Mouse (Mus musculus) forebrain, embryonic 13.5 days (tissue): ENCODE data around the gene Tedc1. TPM values are rescaled to one million over a fixed set of nuclear protein-coding genes. Genes with fewer than 3 reads are reported as not detected.
A peak's percentile ranks its signal among the peaks of the same experiment; 100 is the strongest.

ENCODE experiments used
- ATAC-seq: fragments of 200-750 bp; cut with Nextera tagmentation; 2 replicates; pipeline ENCODE4 v1.8.0; 2017
- H3K27ac ChIP-seq: fragments of 300-500 bp; sonication (generic); 2 replicates; pipeline ENCODE4 v1.5.1; 2015; ENCODE audit warnings: inconsistent platforms, mild to moderate bottlenecking, moderate library complexity
- H3K27me3 ChIP-seq: fragments of 300-500 bp; sonication (generic); 2 replicates; pipeline ENCODE4 v1.6.1; 2015; ENCODE audit warnings: mild to moderate bottlenecking, inconsistent platforms
- H3K36me3 ChIP-seq: fragments of 300-500 bp; sonication (generic); 2 replicates; pipeline ENCODE4 v1.6.1; 2015; ENCODE audit warnings: mild to moderate bottlenecking, inconsistent platforms; ENCODE audit not compliant: poor library complexity, severe bottlenecking
- H3K4me1 ChIP-seq: fragments of 300-500 bp; sonication (generic); 2 replicates; pipeline ENCODE4 v1.6.1; 2015; ENCODE audit warnings: inconsistent platforms
- H3K4me2 ChIP-seq: fragments of 300-500 bp; sonication (generic); 2 replicates; pipeline ENCODE4 v1.6.1; 2015; ENCODE audit warnings: inconsistent platforms, mild to moderate bottlenecking, moderate library complexity
- H3K4me3 ChIP-seq: fragments of 300-500 bp; sonication (generic); 2 replicates; pipeline ENCODE4 v1.5.1; 2015; ENCODE audit warnings: mild to moderate bottlenecking, inconsistent platforms
- H3K9ac ChIP-seq: fragments of 300-500 bp; sonication (generic); 2 replicates; pipeline ENCODE4 v1.6.1; 2015; ENCODE audit warnings: mild to moderate bottlenecking, inconsistent platforms
- H3K9me3 ChIP-seq: fragments of 300-500 bp; sonication (generic); replicated peaks from 2 replicates; pipeline ENCODE4 v1.6.1; 2016; ENCODE audit warnings: inconsistent platforms
- WGBS: fragments of 180-500 bp; shearing (Covaris S2); methylation state at CpG from one replicate; pipeline ENCODE4 v1.1.7; 2015; 5-methylcytosine and 5-hydroxymethylcytosine counted together
- polyA plus RNA-seq: library from polyadenylated mRNA; unstranded; fragments of >200 nt; fragmentation: Nextera tagmentation; extraction: Ambion mirVana; gene quantifications from 2 replicates; pipeline ENCODE4 v1.2.1, GENCODE M21; 2015

The Tedc1 gene
- polyA plus RNA-seq, 1 experiment from 2014 or later, result 32.2 TPM

- H3K9me3 ChIP-seq, result no peaks in the 10 kb centered on the region
- peaks cover 100% of the 10 kb centered on the region for H3K36me3 ChIP-seq
- H3K4me3 ChIP-seq, result no peak overlapping the region
- no peak overlapping the region; the same call in 1 of the 2 replicates for H3K27ac ChIP-seq
- ATAC-seq, result no peak
- peaks cover 1% of the 10 kb centered on the region for H3K4me1 ChIP-seq
- 94% methylated on average over 9 of the region's 9 CpGs for WGBS
- no peaks in the 10 kb centered on the region for H3K27me3 ChIP-seq
- H3K4me2 ChIP-seq, result no peak overlapping the region
- no peak overlapping the region for H3K9ac ChIP-seq
These were observed 23.0 kb upstream of the Tedc1 start for GRCm38 (mm10) chr12:113133260-113133659.

- Histone ChIP-seq H3K4me2 (no peak overlapping the region), H3K4me1 (peaks cover 8% of the 10 kb centered on the region), H3K36me3 (peaks cover 99% of the 10 kb centered on the region), H3K4me3 (no peak overlapping the region), H3K27me3 (no peaks in the 10 kb centered on the region), H3K27ac (no peak overlapping the region), H3K9ac (no peak overlapping the region), H3K9me3 (no peaks in the 10 kb centered on the region)
- ATAC-seq, result no peak
- WGBS, result 82% methylated on average over 5 of the region's 5 CpGs
These were observed 22.3 kb upstream of the Tedc1 start for GRCm38 (mm10) chr12:113133861-113134403.

- 92% methylated on average over 4 of the region's 4 CpGs for WGBS
- no peak overlapping the region for H3K4me2 ChIP-seq
These were observed 21.7 kb upstream of the Tedc1 start for GRCm38 (mm10) chr12:113134502-113134901.

GRCm38 (mm10) chr12:113135401-113135800 is 20.8 kb upstream of the Tedc1 start:
- H3K4me3 ChIP-seq, result no peak overlapping the region
- peaks cover 84% of the 10 kb centered on the region for H3K36me3 ChIP-seq
- no peak overlapping the region for H3K4me2 ChIP-seq
- WGBS, result 86% methylated on average over 7 of the region's 7 CpGs
- ATAC-seq, result no peak
- H3K27me3 ChIP-seq, result no peaks in the 10 kb centered on the region
- H3K9ac ChIP-seq, result no peak overlapping the region
- H3K4me1 ChIP-seq, result peaks cover 17% of the 10 kb centered on the region
- no peaks in the 10 kb centered on the region for H3K9me3 ChIP-seq
- H3K27ac ChIP-seq, result no peak overlapping the region

More at GRCm38 (mm10) chr12:113134502-113134901, 21.7 kb upstream of the Tedc1 start:
- Histone ChIP-seq H3K4me3 (no peak overlapping the region), H3K4me1 (peaks cover 13% of the 10 kb centered on the region), H3K27ac (no peak overlapping the region), H3K36me3 (peaks cover 93% of the 10 kb centered on the region), H3K9me3 (no peaks in the 10 kb centered on the region), H3K9ac (no peak overlapping the region), H3K27me3 (no peaks in the 10 kb centered on the region)
- no peak for ATAC-seq

- no peak overlapping the region for H3K4me2 ChIP-seq
- no peaks in the 10 kb centered on the region for H3K9me3 ChIP-seq
- no peak overlapping the region for H3K9ac ChIP-seq
- H3K27me3 ChIP-seq, result no peaks in the 10 kb centered on the region
- H3K27ac ChIP-seq, result no peak overlapping the region
- no peak for ATAC-seq
- no peak overlapping the region for H3K4me3 ChIP-seq
- peaks cover 72% of the 10 kb centered on the region for H3K36me3 ChIP-seq
- 83% methylated on average over 17 of the region's 17 CpGs for WGBS
- peaks cover 27% of the 10 kb centered on the region for H3K4me1 ChIP-seq
These were observed 19.7 kb upstream of the Tedc1 start for GRCm38 (mm10) chr12:113136492-113137020.

- H3K9ac ChIP-seq, result no peak overlapping the region
- peak overlapping the region; percentile 25; the same call in 1 of the 2 replicates for H3K27ac ChIP-seq
- no peaks in the 10 kb centered on the region for H3K27me3 ChIP-seq
- H3K36me3 ChIP-seq, result peaks cover 63% of the 10 kb centered on the region
- H3K4me1 ChIP-seq, result peaks cover 37% of the 10 kb centered on the region
- no peak overlapping the region for H3K4me3 ChIP-seq
- 92% methylated on average over 18 of the region's 18 CpGs for WGBS
- H3K9me3 ChIP-seq, result no peaks in the 10 kb centered on the region
- ATAC-seq, result no peak
- H3K4me2 ChIP-seq, result no peak overlapping the region
These were observed 18.7 kb upstream of the Tedc1 start for GRCm38 (mm10) chr12:113137260-113138213.

- Histone ChIP-seq H3K27ac (peak overlapping the region; percentile 91), H3K36me3 (peaks cover 57% of the 10 kb centered on the region), H3K9ac (0 out of 2 replicates have a peak overlapping the region, but pooled peaks have one; percentile 82)
These were observed 17.9 kb upstream of the Tedc1 start for GRCm38 (mm10) chr12:113138291-113138690.

GRCm38 (mm10) chr12:113138901-113139864 is 17.0 kb upstream of the Tedc1 start:
- Histone ChIP-seq H3K9ac (peak overlapping the region; percentile 82), H3K4me3 (peak overlapping the region; percentile 66), H3K27me3 (no peaks in the 10 kb centered on the region), H3K36me3 (peaks cover 57% of the 10 kb centered on the region), H3K9me3 (no peaks in the 10 kb centered on the region), H3K4me2 (peak overlapping the region; percentile 84), H3K27ac (peak overlapping the region; percentile 91), H3K4me1 (peaks cover 48% of the 10 kb centered on the region)
- WGBS, result 22% methylated on average over 11 of the region's 11 CpGs
- ATAC-seq, result peak; percentile 1

More at GRCm38 (mm10) chr12:113138291-113138690, 17.9 kb upstream of the Tedc1 start:
- WGBS, result 79% methylated on average over 6 of the region's 6 CpGs
- H3K4me3 ChIP-seq, result no peak overlapping the region
- no peak overlapping the region for H3K4me2 ChIP-seq
- ATAC-seq, result no peak
- no peaks in the 10 kb centered on the region for H3K27me3 ChIP-seq
- H3K4me1 ChIP-seq, result peaks cover 45% of the 10 kb centered on the region
- no peaks in the 10 kb centered on the region for H3K9me3 ChIP-seq

GRCm38 (mm10) chr12:113139908-113140615 is 16.2 kb upstream of the Tedc1 start, which contains the start of gene Crip2:
Gene Crip2, plus strand, starts transcription at chr12:113140236.
- H3K4me2 ChIP-seq, result peak within 1 kb of the TSS; percentile 84
- peaks cover 48% of the 10 kb centered on the region for H3K4me1 ChIP-seq
- H3K27me3 ChIP-seq, result no peaks in the 10 kb centered on the region
- H3K9me3 ChIP-seq, result no peaks in the 10 kb centered on the region
- H3K4me3 ChIP-seq, result peak within 1 kb of the TSS; percentile 66
- peaks cover 57% of the 10 kb centered on the region for H3K36me3 ChIP-seq
- WGBS, result under 1% methylated on average over 54 of the region's 68 CpGs
- peak; percentile 89 for ATAC-seq
- H3K27ac ChIP-seq, result peak within 1 kb of the TSS; percentile 91
- peak within 1 kb of the TSS; percentile 82 for H3K9ac ChIP-seq

- Histone ChIP-seq H3K27me3 (no peaks in the 10 kb centered on the region; the same call in 1 of the 2 replicates), H3K9ac (peak overlapping the region; percentile 82), H3K9me3 (no peaks in the 10 kb centered on the region), H3K4me1 (peaks cover 48% of the 10 kb centered on the region), H3K27ac (peak overlapping the region; percentile 91), H3K4me2 (peak overlapping the region; percentile 84), H3K4me3 (peak overlapping the region; percentile 66), H3K36me3 (peaks cover 57% of the 10 kb centered on the region)
- ATAC-seq, result no peak
- WGBS, result 1% methylated on average over 49 of the region's 49 CpGs
These were observed 15.4 kb upstream of the Tedc1 start for GRCm38 (mm10) chr12:113140616-113141411.
